Mouse (Mus musculus) heart, postnatal 10 days (tissue): ENCODE results near the gene Rufy2. TPM values are rescaled to one million over a fixed set of nuclear protein-coding genes. Genes with fewer than 3 reads are reported as not detected.

Experiments
- DNase-seq, 2 experiments: peaks; one replicate each; pipeline ENCODE4 v3.0.0; 2021
- intact Hi-C: fragments of 180-260 bp; cut with DNase I; formaldehyde crosslinking; loops from one replicate; pipeline ENCODE4 v1.15.1; 2025
- total RNA-seq, 2 experiments: library from RNA; stranded (reverse); gene quantifications; 2 replicates each; pipeline ENCODE4 v1.2.3; 2021

Gene Rufy2
- total RNA-seq, 2 experiments from 2014 or later: 17.3 to 19.0 TPM

DNA sequence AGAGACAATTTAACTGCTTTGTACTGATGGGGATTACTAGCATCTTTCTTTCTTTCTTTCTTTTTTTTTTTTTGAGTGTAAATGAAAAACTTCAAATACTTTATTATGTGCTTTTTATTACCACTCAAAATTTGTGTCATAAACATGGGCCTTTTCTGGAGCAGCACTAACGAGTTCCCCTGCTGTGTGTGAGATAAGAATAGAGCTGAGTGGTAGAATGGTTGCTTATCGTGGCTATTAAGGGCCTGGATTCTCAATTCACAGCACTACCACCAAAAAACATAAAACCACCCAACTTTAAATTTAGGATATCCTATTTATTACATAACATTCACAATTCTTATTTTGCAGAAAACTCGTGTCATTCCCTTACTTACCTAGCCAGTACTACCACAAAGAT, 33.5 kb downstream of the Rufy2 start:
- intact Hi-C loops: no loop called here
- no peak for DNase-seq

GRCm38 (mm10) chr10:63014168-63014567, 34.1 kb downstream of the Rufy2 start:
- DNase-seq: no peak
- intact Hi-C loops: no loop called here

DNA sequence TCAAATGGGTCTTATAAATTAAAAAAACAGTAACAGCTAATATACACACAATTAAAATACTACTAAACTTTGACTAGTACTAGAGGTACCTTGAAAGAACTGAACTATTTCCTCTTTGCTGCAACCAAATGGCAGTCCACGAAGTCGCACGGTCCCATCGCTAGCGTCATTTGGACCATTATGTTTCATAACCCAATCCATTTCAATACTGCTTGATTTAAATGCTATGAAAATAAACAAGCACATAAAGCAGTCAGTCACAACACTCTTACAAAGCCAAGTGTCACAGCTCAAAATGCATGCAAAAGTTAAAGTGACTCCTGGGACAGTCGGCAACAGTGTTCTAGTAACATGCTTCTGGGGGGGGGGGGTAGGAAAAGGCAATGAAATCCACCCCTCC, 39.3 kb downstream of the Rufy2 start:
- intact Hi-C loops: no loop called here

GRCm38 (mm10) chr10:63021702-63022101, 41.7 kb downstream of the Rufy2 start:
- intact Hi-C loops: loop anchor here (10.0 kb wide), 1 partner anchor 223 kb away; the partner anchor contains the start of gene Herc4
- DNase-seq: no peak

More for the DNA sequence above, 39.3 kb downstream of the Rufy2 start:
- no peak for DNase-seq

DNA sequence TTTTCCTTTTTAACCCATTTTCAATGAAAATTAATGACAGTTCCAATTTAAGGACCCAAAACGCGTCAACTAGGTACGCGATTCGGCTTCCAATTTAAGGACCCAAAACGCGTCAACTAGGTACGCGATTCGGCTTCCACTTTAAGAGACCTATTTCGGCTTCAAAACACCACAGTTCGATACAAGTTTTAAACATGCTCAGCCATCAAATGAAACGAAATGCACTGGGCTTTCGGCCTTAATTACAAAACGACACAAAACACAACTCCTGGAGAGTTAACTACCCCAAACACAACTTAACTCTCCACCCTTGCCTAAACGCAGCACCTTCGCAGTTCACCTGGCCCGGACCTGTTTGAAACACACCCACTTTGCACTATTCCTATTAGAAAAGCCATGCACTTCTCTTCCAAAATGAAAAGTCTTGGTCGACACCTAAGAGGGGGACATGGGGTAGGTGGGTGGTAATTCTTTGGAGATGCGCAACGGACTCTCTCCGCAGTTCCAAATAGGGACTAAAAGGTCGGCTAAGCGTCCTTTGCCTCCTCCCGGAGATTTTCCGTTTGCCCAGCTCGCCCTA, 42.6 kb downstream of the Rufy2 start:
- no peak for DNase-seq
- intact Hi-C loops: loop anchor here (10.0 kb wide), 1 partner anchor 222 kb away; the partner anchor contains the start of gene Herc4

DNA sequence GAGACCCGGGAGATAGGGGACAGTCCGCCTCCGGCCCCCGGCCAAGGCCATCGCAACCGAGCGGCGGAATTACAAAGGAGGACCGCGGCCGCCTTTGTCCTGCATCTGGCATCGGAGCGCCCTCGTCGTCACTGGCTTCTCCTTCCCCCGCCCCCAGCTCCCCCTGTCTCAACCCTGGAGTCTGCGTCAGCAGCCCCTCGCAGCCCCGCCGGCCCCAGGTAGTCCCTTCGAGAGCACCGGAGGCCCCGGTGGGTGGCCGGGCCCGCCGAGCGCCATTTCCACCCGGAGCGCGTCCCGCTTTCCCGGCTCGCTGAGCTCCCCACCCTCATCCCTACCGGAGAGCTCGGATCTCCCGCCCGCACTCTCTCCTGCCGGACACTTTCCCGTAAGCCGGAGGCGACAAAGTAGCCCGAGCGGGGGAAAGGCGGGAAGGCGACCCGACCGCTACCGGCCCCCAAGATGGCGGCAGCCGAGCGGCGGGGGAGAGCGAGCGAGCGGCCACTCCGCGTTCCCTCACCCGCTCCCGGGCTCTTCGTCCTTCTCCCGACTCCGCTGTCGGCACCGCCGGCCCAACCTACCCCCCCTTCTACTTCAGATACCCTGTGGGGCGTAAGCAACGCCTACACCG, 43.2 kb downstream of the Rufy2 start:
- DNase-seq: peak; percentile 81 to 84
- intact Hi-C loops: loop anchor here (10.0 kb wide), 1 partner anchor 222 kb away; the partner anchor contains the start of gene Herc4

GRCm38 (mm10) chr10:63023749-63024579, 43.9 kb downstream of the Rufy2 start, which contains the start of the genes Hnrnph3 and Pbld2:
Gene Hnrnph3 (minus strand): TSS chr10:63024217.
Gene Pbld2 (plus strand): TSS chr10:63024315.
- DNase-seq: peak; percentile 99

DNA sequence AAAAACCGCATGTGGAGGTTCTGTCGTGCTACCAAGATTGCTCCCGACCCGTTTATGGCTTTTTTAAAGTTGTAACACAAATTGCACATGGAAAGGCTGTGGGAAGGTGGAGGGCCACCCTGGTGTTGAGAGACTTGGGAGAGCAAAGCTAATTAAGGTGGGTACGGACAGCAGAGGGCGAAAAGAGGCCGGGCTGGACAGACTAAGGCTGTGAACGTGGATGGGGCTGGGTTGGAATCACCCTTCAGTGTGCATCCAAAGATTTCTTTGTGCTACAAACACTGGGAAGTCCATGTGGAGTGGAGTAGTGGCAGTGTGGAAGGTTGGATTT, 44.5 kb downstream of the Rufy2 start:
- intact Hi-C loops: loop anchor here (1.0 to 10.0 kb wide), 2 partner anchors 42 to 220 kb away; partner anchors contain the start of gene Herc4
- peak; percentile 83 to 84 for DNase-seq

More at GRCm38 (mm10) chr10:63023749-63024579, 43.9 kb downstream of the Rufy2 start, which contains the start of the genes Hnrnph3 and Pbld2:
- intact Hi-C loops: loop anchor here (1.0 to 10.0 kb wide), 2 partner anchors 42 to 221 kb away; partner anchors contain the start of gene Herc4

DNA sequence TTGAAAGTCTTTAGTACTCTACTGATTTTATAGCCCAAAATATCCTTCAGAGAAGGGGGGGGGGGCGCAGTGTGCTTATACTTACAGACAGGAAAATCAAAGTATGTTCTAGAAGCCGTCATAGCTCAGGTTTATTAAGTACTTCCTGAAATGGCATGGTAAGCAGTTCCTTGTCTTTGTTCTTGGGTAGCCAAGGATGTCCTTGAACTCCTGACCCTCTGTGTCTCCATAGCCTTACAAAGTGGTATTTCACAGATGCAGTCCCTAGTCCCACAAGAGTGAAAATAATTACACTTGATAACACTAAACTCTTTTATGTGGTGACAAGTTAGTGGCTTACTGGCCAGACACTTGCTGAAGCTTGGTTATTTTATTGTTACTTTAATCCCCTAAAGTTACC, 45.0 kb downstream of the Rufy2 start:
- DNase-seq: no peak
- intact Hi-C loops: loop anchor here (10.0 kb wide), 1 partner anchor 220 kb away; the partner anchor contains the start of gene Herc4

- DNase-seq: no peak
- intact Hi-C loops: loop anchor here (10.0 kb wide), 1 partner anchor 219 kb away; the partner anchor contains the start of gene Herc4
Measured at GRCm38 (mm10) chr10:63025491-63026011, 45.5 kb downstream of the Rufy2 start.

DNA sequence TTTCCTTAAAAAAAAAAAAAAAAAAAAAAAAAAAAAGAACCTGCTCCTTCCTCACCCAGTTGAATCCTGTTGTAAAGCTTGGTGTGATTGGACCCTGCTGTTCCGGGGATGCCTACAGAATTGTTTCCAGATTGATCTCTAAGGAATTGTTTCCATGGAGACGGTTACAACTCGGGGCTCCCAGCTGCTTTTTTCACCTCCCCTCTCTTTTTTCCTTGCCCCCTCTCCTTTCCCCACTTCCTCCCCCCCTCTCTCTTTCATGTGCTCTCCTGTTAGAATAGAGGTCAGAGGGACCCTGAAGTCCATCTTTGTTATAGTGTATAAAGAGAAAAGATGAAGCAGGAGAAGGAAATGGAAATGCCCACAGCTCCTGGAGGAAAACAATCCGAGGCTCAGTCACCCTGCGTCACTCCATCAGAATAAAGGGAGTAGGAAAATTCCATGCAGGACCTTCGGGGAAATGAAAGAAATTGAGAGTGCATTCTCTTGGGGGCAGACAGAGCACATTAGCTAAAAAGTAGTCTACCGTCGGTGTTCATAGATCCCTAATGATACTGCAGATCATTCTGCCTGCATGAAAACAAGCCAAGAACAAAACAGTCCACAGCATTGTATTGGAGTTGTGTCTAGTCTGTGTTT, 46.3 kb downstream of the Rufy2 start:
- DNase-seq: no peak
- intact Hi-C loops: loop anchor here (10.0 kb wide), 1 partner anchor 219 kb away; the partner anchor contains the start of gene Herc4

DNA sequence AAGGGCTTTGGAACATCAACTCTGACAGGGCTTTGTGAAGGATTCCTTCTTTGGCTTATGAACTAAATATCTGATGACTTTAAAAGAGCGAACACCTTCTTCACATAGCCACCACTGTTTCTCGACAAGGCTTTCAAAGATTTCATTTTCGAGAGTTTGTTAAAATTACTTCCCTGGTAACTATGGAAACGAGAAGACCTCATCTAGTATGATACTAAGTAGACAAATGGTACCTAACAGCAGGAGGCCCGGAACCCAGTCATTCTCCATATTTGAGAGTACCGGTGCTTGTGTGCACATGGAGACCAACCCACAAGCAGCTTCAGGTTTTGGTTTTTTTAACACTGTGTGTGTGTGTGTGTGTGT, 46.8 kb downstream of the Rufy2 start:
- intact Hi-C loops: loop anchor here (10.0 kb wide), 1 partner anchor 218 kb away; the partner anchor contains the start of gene Herc4
- no peak for DNase-seq

- intact Hi-C loops: loop anchor here (10.0 kb wide), 1 partner anchor 217 kb away; the partner anchor contains the start of gene Herc4
Measured at GRCm38 (mm10) chr10:63027376-63028161, 47.5 kb downstream of the Rufy2 start.

DNA sequence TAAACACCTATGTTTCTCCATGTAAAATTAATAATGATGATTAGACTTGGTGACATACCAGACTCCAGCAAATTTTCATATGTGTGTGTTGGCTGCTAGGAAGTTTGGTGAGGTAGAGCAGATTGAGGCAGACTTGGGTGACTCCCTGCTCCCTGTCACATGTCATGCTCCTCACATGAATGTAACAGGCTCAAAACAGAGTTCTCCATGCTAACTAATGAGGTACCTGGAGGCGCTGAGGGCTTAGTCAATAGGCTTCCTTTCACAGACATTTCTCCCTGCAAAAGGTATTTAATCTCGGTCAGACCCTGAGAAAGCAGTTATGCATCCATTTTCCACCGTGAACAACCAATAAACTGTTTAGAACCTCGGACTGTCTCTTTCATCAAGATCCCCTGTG, 48.4 kb downstream of the Rufy2 start:
- intact Hi-C loops: loop anchor here (10.0 kb wide), 1 partner anchor 216 kb away; the partner anchor contains the start of gene Herc4
- no peak for DNase-seq

More at GRCm38 (mm10) chr10:63027376-63028161, 47.5 kb downstream of the Rufy2 start:
- DNase-seq: no peak

GRCm38 (mm10) chr10:63032267-63032666, 52.2 kb downstream of the Rufy2 start:
- intact Hi-C loops: no loop called here
- no peak for DNase-seq

DNA sequence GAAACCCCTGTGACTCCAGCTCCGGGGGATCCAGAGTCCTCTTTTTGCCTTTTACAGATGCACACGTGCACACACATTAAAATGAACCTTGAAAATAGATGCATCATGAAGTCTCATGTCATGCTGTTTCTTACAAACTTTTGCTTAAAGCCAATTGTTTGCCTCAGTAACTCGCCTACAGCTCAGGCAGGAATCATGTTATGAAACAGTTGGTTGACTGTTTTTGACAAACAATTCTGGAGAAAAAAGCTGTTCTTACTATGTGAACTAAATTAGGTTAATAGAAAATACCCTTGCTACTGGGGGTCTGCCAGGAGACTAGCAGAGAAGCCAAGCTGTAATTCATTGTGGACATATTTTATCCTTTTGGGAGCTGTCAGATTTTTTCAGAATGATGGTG, 52.9 kb downstream of the Rufy2 start:
- no peak for DNase-seq
- intact Hi-C loops: no loop called here

DNA sequence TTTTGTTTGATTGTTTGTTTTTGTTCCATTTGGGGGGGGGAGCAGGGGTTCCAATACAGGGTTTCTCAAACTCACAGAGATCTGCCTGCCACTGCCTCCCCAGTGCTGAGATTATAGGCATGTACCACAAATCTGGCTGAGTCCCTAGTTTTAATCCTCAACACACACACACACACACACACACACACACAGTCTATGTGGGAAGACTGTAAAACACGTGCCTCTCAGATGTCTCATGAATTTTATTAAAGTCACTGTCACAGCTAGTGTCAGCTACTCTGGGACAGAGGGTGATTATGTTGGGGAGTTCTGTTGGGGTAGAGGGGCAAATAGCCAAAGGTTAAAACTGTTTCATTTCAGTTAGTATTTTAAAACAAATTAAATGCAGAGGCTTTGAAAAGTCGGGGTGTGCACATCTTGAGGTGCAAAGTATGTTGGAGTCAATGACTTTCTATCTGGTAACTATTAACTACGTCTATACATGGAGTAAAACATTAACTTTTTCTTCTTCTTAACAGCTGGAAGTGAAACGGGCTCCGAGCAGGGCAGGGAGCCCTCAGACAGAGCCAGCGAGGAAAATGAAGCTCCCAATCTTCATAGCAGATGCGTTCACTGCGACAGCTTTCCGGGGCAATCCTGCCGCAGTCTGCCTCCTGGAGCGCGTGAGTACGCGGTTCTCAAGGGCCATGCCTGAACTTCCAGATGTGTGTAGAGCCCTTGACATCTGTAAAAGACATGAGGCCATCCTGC, 58.7 kb downstream of the Rufy2 start:
- intact Hi-C loops: no loop called here
- no peak for DNase-seq

DNA sequence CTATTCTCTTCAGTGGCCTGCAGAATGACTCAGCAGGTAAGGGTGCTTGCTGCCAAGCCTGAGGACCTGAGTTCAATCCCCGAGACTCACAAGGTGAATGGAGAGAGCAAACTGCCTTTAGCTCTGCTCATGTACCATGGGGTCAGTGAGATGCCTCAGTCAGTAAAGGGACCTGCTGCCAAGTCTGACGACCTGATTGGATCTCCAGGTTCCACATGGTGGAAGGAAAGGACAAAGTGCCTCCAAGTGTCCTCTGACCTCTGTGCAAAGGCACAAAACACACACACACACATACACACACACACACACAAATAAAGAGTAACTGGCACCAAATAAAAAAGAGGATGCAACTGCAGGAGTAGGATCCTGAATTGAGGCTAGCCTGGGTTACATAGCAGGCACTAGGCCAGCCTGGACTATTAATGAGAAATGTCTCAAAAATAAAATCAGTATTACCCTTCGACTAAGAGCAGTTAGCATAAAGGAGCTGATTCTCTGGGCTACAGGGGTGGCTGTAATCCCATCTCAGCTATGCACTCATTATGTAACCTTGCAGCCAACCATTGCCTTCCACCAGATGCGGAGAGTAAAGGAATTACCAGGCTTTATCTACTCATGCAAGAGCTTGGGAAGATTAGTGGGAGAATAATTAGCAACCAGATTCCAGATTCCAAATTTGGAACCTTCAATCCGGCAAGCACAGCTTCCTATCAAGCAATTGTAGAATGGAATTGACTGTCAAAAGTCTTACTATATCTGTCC, 60.0 kb downstream of the Rufy2 start:
- DNase-seq: no peak
- intact Hi-C loops: no loop called here
